12 mouse cellular contexts compared by ENCODE assay signal in genomic region chr11:95737811-95738210, GRCm38 (mm10). TPM values are rescaled to one million over a fixed set of nuclear protein-coding genes. Genes with fewer than 3 reads are reported as not detected.
DNase-seq lines count a peak whose midpoint lies in the region; ATAC-seq and TF ChIP-seq lines count a peak whose summit lies in the region.
"Had no signal": no experiment of that assay in that cellular context is flagged by ENCODE, and none has a peak within 500 bp of the region (broad histone marks: within the 10 kb centered on the region; RNA-seq: fewer than 3 reads in every experiment).

No protein-coding gene starts in this region.

- H3K4me2 ChIP-seq in heart, embryonic 12.5 days: no peak overlapping the region
- H3K4me2 ChIP-seq in stomach, postnatal 0 days (replicated peaks; ENCODE audit: low read depth): no peak overlapping the region
- no peak overlapping the region for H3K4me2 ChIP-seq in hindbrain, postnatal 0 days (ENCODE audit: low read depth, low read length)
- H3K4me2 ChIP-seq: forebrain, embryonic 13.5 days; limb, embryonic 13.5 days; midbrain, embryonic 15.5 days had no signal

- H3K9ac ChIP-seq in heart, embryonic 12.5 days: no peak overlapping the region
- no peak overlapping the region for H3K9ac ChIP-seq in stomach, postnatal 0 days (ENCODE audit: low read length)
- no peak overlapping the region for H3K9ac ChIP-seq in hindbrain, postnatal 0 days (replicated peaks; ENCODE audit: low read length)
- H3K9ac ChIP-seq: forebrain, embryonic 13.5 days; limb, embryonic 13.5 days; midbrain, embryonic 15.5 days had no signal

- peaks cover 13% of the 10 kb centered on the region; the same call in 1 of the 2 replicates for H3K4me1 ChIP-seq in heart, embryonic 12.5 days (replicated peaks)
- no peaks in the 10 kb centered on the region for H3K4me1 ChIP-seq in stomach, postnatal 0 days (replicated peaks; ENCODE audit: control insufficient read depth, insufficient read depth)
- H3K4me1 ChIP-seq in hindbrain, postnatal 0 days (ENCODE audit: insufficient read depth, low read length): no peaks in the 10 kb centered on the region
- H3K4me1 ChIP-seq: forebrain, embryonic 13.5 days; midbrain, embryonic 15.5 days had no signal

- TF ChIP-seq CTCF in stomach, postnatal 0 days (IDR thresholded peaks at IDR 0.05; ENCODE audit: low read depth): no peak
- TF ChIP-seq CTCF in hindbrain, postnatal 0 days (IDR thresholded peaks at IDR 0.05; ENCODE audit: low read depth): no peak

- 0 out of 2 replicates have a peak, but pooled peaks cover 4% of the 10 kb centered on the region for H3K9me3 ChIP-seq in heart, embryonic 12.5 days (replicated peaks)
- no peaks in the 10 kb centered on the region for H3K9me3 ChIP-seq in stomach, postnatal 0 days (ENCODE audit: control insufficient read depth, low read length)
- no peaks in the 10 kb centered on the region for H3K9me3 ChIP-seq in hindbrain, postnatal 0 days (ENCODE audit: low read length)
- H3K9me3 ChIP-seq: limb, embryonic 13.5 days; midbrain, embryonic 15.5 days had no signal

- no peak overlapping the region for H3K27ac ChIP-seq in heart, embryonic 12.5 days (ENCODE audit: poor library complexity, severe bottlenecking)
- no peak overlapping the region for H3K27ac ChIP-seq in stomach, postnatal 0 days (replicated peaks)
- H3K27ac ChIP-seq in hindbrain, postnatal 0 days: no peak overlapping the region
- H3K27ac ChIP-seq: forebrain, embryonic 13.5 days; limb, embryonic 13.5 days; midbrain, embryonic 15.5 days had no signal

- no peak for TF ChIP-seq EP300 in stomach, postnatal 0 days (optimal IDR thresholded peaks at IDR 0.05)

- H3K36me3 ChIP-seq in heart, embryonic 12.5 days: no peaks in the 10 kb centered on the region
- no peaks in the 10 kb centered on the region for H3K36me3 ChIP-seq in stomach, postnatal 0 days (ENCODE audit: control insufficient read depth, insufficient read depth, low read length)
- no peaks in the 10 kb centered on the region for H3K36me3 ChIP-seq in hindbrain, postnatal 0 days (ENCODE audit: insufficient read depth, low read length)
- H3K36me3 ChIP-seq: limb, embryonic 13.5 days; midbrain, embryonic 15.5 days had no signal

- no peak overlapping the region for H3K4me3 ChIP-seq in heart, embryonic 12.5 days
- no peak overlapping the region for H3K4me3 ChIP-seq in stomach, postnatal 0 days (ENCODE audit: low read depth, low read length)
- no peak overlapping the region for H3K4me3 ChIP-seq in hindbrain, postnatal 0 days (ENCODE audit: low read length)
- H3K4me3 ChIP-seq: forebrain, embryonic 13.5 days; limb, embryonic 13.5 days; midbrain, embryonic 15.5 days had no signal

- peak; percentile 13 to 16 for DNase-seq in heart, adult 9 months (ENCODE audit: low spot score in 2 of 2)
- DNase-seq in urinary bladder, postnatal 14 days (ENCODE audit: low spot score): peak; percentile 59
- DNase-seq in urinary bladder, postnatal 4 days (ENCODE audit: low spot score in 2 of 2): no peak
- peak; percentile 23 for DNase-seq in heart, postnatal 4 days
- DNase-seq in stomach, postnatal 0 days (ENCODE audit: low spot score): peak; percentile 28
- no peak for DNase-seq in left cerebral cortex, adult 18-20 months (ENCODE audit: low spot score in 2 of 2)
- no peak for DNase-seq in hindbrain, postnatal 0 days (ENCODE audit: low spot score)
- DNase-seq: thymus, postnatal 25 days had no signal

- WGBS in heart, embryonic 12.5 days: 68% methylated on average over 3 of the region's 3 CpGs
- WGBS in stomach, postnatal 0 days: 59% methylated on average over 3 of the region's 3 CpGs
- WGBS in hindbrain, postnatal 0 days: 76% methylated on average over 3 of the region's 3 CpGs

- no peaks in the 10 kb centered on the region for H3K27me3 ChIP-seq in heart, embryonic 12.5 days (replicated peaks)
- H3K27me3 ChIP-seq in stomach, postnatal 0 days (ENCODE audit: control insufficient read depth, insufficient read depth, low read length): no peaks in the 10 kb centered on the region
- H3K27me3 ChIP-seq in hindbrain, postnatal 0 days (ENCODE audit: insufficient read depth, low read length): no peaks in the 10 kb centered on the region
- H3K27me3 ChIP-seq: forebrain, embryonic 13.5 days; limb, embryonic 13.5 days; midbrain, embryonic 15.5 days had no signal

- no peak for ATAC-seq in heart, embryonic 12.5 days (ENCODE audit: insufficient number of reproducible peaks, low FRiP score)
- ATAC-seq in stomach, postnatal 0 days (ENCODE audit: low FRiP score, low TSS enrichment): no peak
- no peak for ATAC-seq in hindbrain, postnatal 0 days
- ATAC-seq: forebrain, embryonic 13.5 days; midbrain, embryonic 15.5 days had no signal

RNA-seq across cellular contexts. Expression of gene B130006D01Rik, which starts 14.4 kb away (rescaled TPM):
- 0.56 and 0.76 TPM in 2 replicates for polyA plus RNA-seq in heart, embryonic 12.5 days (2016; fragmentation: Nextera tagmentation; extraction: Ambion mirVana)
- 1 to 10 TPM in 1 of 2 experiments, under 1 TPM in 1; 0.57 to 1.1 TPM for total RNA-seq in heart, postnatal 4 days (2021)
- 0.36 and 0.46 TPM in 2 replicates for polyA plus RNA-seq in stomach, postnatal 0 days (2015; fragmentation: Nextera tagmentation; extraction: Ambion mirVana)
- 1 to 10 TPM; 1.2 to 1.3 TPM for total RNA-seq in left cerebral cortex, adult 18-20 months (2021)
- total RNA-seq in hindbrain, postnatal 0 days (2014; rRNA removed): 1.8 and 2.0 TPM in 2 replicates
- 0.77 and 0.88 TPM in 2 replicates for polyA plus RNA-seq in hindbrain, postnatal 0 days (2015; fragmentation: Nextera tagmentation; extraction: Ambion mirVana)

RNA-seq across cellular contexts. Expression of gene Zfp652, which starts 25.3 kb away (rescaled TPM):
- polyA plus RNA-seq in heart, embryonic 12.5 days (2016; fragmentation: Nextera tagmentation; extraction: Ambion mirVana): 12.8 and 14.3 TPM in 2 replicates
- total RNA-seq in heart, postnatal 4 days (2021): 10 to 100 TPM; 42.8 to 48.2 TPM
- 10.0 and 10.2 TPM in 2 replicates for polyA plus RNA-seq in stomach, postnatal 0 days (2015; fragmentation: Nextera tagmentation; extraction: Ambion mirVana)
- total RNA-seq in left cerebral cortex, adult 18-20 months (2021): 10 to 100 TPM; 37.8 to 41.1 TPM
- total RNA-seq in hindbrain, postnatal 0 days (2014; rRNA removed): 23.0 and 28.8 TPM in 2 replicates
- 14.7 and 15.2 TPM in 2 replicates for polyA plus RNA-seq in hindbrain, postnatal 0 days (2015; fragmentation: Nextera tagmentation; extraction: Ambion mirVana)

Comparison
In these comparisons a context has a peak if more than half of its experiments do, and no peak if none do; other contexts are left out.
1. DNase-seq: peak in heart, adult 9 months (2 of 2), urinary bladder, postnatal 14 days (single experiment), heart, postnatal 4 days (single experiment) and stomach, postnatal 0 days (single experiment); none in urinary bladder, postnatal 4 days (0 of 2), left cerebral cortex, adult 18-20 months (0 of 2) and hindbrain, postnatal 0 days (single experiment).